Mouse (Mus musculus) heart, adult 2 months (tissue): ENCODE results near the gene Acsl4.

Experiments used
- CTCF ChIP-seq: fragments of 200-600 bp; IDR thresholded peaks from 2 replicates; pipeline ENCODE4 v1.8.1; 2022; ENCODE audit warnings: antibody characterized with exemption, mild to moderate bottlenecking, moderate library complexity
- POLR2A ChIP-seq: fragments of 200-500 bp; IDR thresholded peaks from 2 replicates; pipeline ENCODE4 v1.6.1; 2011; ENCODE audit warnings: mild to moderate bottlenecking, low read depth, low read length, control low read depth; ENCODE audit not compliant: insufficient read depth

DNA sequence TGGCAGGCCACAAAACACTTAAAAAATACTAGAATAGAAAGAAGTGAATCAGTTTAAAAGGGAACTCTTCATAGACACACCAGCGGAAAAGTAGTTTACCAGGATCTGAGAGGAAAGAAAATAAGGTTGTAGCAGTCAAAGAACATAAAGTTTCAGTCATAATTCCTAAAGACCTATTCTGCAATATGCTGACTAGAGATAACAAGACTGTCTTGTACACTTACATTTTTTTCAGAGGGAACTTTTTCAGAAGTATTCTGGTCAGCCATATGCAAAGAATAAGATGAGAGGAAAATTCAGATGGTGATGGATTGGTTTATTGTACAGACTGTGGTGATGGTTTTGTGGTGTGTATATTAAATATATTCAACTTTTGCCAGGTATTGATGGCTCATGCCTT, 26.5 kb downstream of the Acsl4 start:
- TF ChIP-seq POLR2A (no peak), CTCF (no peak)
